Comparison of ENCODE assay signal across 15 mouse cellular contexts in the genomic region with DNA sequence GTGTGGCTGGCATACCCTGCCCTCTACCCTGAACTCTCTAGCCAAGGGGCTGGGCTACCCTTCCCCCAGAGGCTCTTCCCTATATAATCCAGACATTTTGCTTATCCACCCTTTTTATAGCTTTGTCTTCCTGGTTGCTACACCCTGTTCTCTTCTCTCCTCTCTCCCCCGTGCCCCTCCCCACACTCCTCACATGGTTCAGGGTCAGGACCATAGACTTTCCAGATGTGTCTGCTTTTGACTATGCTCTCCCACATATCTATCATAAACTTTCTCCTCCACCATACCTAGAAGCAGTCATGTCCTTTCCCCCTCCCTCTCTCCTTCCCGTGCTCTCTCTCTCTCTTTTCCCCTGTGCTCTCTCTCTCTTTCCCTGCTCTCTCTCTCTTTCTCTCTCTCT.
A peak's percentile ranks its signal among the peaks of the same experiment; 100 is the strongest.
DNase-seq lines count a peak whose midpoint lies in the region; ATAC-seq and TF ChIP-seq lines count a peak whose summit lies in the region.
"Had no signal": no experiment of that assay in that cellular context is flagged by ENCODE, and none has a peak within 500 bp of the region (broad histone marks: within the 10 kb centered on the region; RNA-seq: fewer than 3 reads in every experiment).

No protein-coding gene starts in this region.

- no peak overlapping the region for H3K4me3 ChIP-seq in hindbrain, embryonic 10.5 days
- H3K4me3 ChIP-seq in hindbrain, embryonic 11.5 days (ENCODE audit: low read depth, low read length), result no peak overlapping the region
- H3K4me3 ChIP-seq in intestine, postnatal 0 days (ENCODE audit: low read depth, low read length), result no peak overlapping the region
- H3K4me3 ChIP-seq in midbrain, embryonic 16.5 days (ENCODE audit: low read depth, low read length), result no peak overlapping the region
- H3K4me3 ChIP-seq: embryonic facial prominence, embryonic 12.5 days; left cerebral cortex, adult 2 months; limb, embryonic 13.5 days had no signal

- ATAC-seq in hindbrain, embryonic 11.5 days (ENCODE audit: low FRiP score), result peak; percentile 59; the same call in 1 of the 2 replicates
- ATAC-seq in intestine, postnatal 0 days, result 0 out of 2 replicates have a peak, but pooled peaks have one; percentile 31
- ATAC-seq in midbrain, embryonic 16.5 days, result peak; percentile 14; the same call in 1 of the 2 replicates

- H3K9me3 ChIP-seq in hindbrain, embryonic 10.5 days, result no peaks in the 10 kb centered on the region
- no peaks in the 10 kb centered on the region for H3K9me3 ChIP-seq in hindbrain, embryonic 11.5 days (ENCODE audit: control insufficient read depth, low read length)
- H3K9me3 ChIP-seq in intestine, postnatal 0 days (ENCODE audit: control insufficient read depth), result no peaks in the 10 kb centered on the region
- H3K9me3 ChIP-seq in midbrain, embryonic 16.5 days (replicated peaks; ENCODE audit: control insufficient read depth, low read length, poor library complexity, severe bottlenecking), result no peaks in the 10 kb centered on the region
- H3K9me3 ChIP-seq: embryonic facial prominence, embryonic 12.5 days; limb, embryonic 13.5 days had no signal

- H3K27me3 ChIP-seq in hindbrain, embryonic 10.5 days (ENCODE audit: insufficient read depth, poor library complexity, severe bottlenecking), result no peaks in the 10 kb centered on the region; the same call in 1 of the 2 replicates
- H3K27me3 ChIP-seq in hindbrain, embryonic 11.5 days (ENCODE audit: control insufficient read depth, insufficient read depth, low read length), result no peaks in the 10 kb centered on the region
- no peaks in the 10 kb centered on the region for H3K27me3 ChIP-seq in intestine, postnatal 0 days (replicated peaks; ENCODE audit: control insufficient read depth, insufficient read depth, low read length)
- H3K27me3 ChIP-seq in midbrain, embryonic 16.5 days (ENCODE audit: control insufficient read depth, insufficient read depth, low read depth, low read length), result no peaks in the 10 kb centered on the region
- H3K27me3 ChIP-seq: embryonic facial prominence, embryonic 12.5 days had no signal

- peaks cover 14% of the 10 kb centered on the region for H3K36me3 ChIP-seq in hindbrain, embryonic 10.5 days
- no peaks in the 10 kb centered on the region for H3K36me3 ChIP-seq in hindbrain, embryonic 11.5 days (ENCODE audit: control insufficient read depth, insufficient read depth, low read length)
- peaks cover 19% of the 10 kb centered on the region; the same call in 1 of the 2 replicates for H3K36me3 ChIP-seq in intestine, postnatal 0 days (ENCODE audit: control insufficient read depth, insufficient read depth)
- H3K36me3 ChIP-seq in midbrain, embryonic 16.5 days (ENCODE audit: control insufficient read depth, insufficient read depth, low read length), result 0 out of 2 replicates have a peak, but pooled peaks cover 3% of the 10 kb centered on the region
- H3K36me3 ChIP-seq: embryonic facial prominence, embryonic 12.5 days; limb, embryonic 13.5 days had no signal

- 0 out of 2 replicates have a peak overlapping the region, but pooled peaks have one; percentile 45 for H3K27ac ChIP-seq in hindbrain, embryonic 10.5 days
- H3K27ac ChIP-seq in hindbrain, embryonic 11.5 days (ENCODE audit: low read depth, low read length), result no peak overlapping the region
- H3K27ac ChIP-seq in intestine, postnatal 0 days (ENCODE audit: low read depth, low read length), result no peak overlapping the region
- H3K27ac ChIP-seq in midbrain, embryonic 16.5 days (ENCODE audit: low read length), result no peak overlapping the region; the same call in 1 of the 2 replicates
- H3K27ac ChIP-seq: embryonic facial prominence, embryonic 12.5 days; limb, embryonic 13.5 days; macrophage had no signal

- H3K9ac ChIP-seq in hindbrain, embryonic 11.5 days (ENCODE audit: low read depth, low read length), result no peak overlapping the region
- no peak overlapping the region for H3K9ac ChIP-seq in intestine, postnatal 0 days (ENCODE audit: low read depth, low read length)
- H3K9ac ChIP-seq in midbrain, embryonic 16.5 days (ENCODE audit: low read depth, low read length), result no peak overlapping the region
- H3K9ac ChIP-seq: embryonic facial prominence, embryonic 12.5 days; limb, embryonic 13.5 days had no signal

- no peak for TF ChIP-seq CTCF in intestine, postnatal 0 days (IDR thresholded peaks at IDR 0.05; ENCODE audit: low read depth)

- peaks cover 31% of the 10 kb centered on the region for H3K4me1 ChIP-seq in hindbrain, embryonic 10.5 days (replicated peaks)
- peaks cover 5% of the 10 kb centered on the region; the same call in 1 of the 2 replicates for H3K4me1 ChIP-seq in hindbrain, embryonic 11.5 days (replicated peaks; ENCODE audit: control insufficient read depth, insufficient read depth, low read length)
- peaks cover 7% of the 10 kb centered on the region; the same call in 1 of the 2 replicates for H3K4me1 ChIP-seq in intestine, postnatal 0 days (replicated peaks; ENCODE audit: control insufficient read depth, insufficient read depth, low read length)
- H3K4me1 ChIP-seq in midbrain, embryonic 16.5 days (ENCODE audit: control insufficient read depth, insufficient read depth, low read length), result peaks cover 14% of the 10 kb centered on the region

- WGBS in hindbrain, embryonic 10.5 days, result 38% methylated on average over 2 of the region's 2 CpGs
- 32% methylated on average over 2 of the region's 2 CpGs for WGBS in hindbrain, embryonic 11.5 days
- 29% methylated on average over 2 of the region's 2 CpGs for WGBS in intestine, postnatal 0 days
- WGBS in midbrain, embryonic 16.5 days, result 26% methylated on average over 2 of the region's 2 CpGs

- no peak overlapping the region for H3K4me2 ChIP-seq in hindbrain, embryonic 11.5 days (replicated peaks; ENCODE audit: low read depth, low read length)
- no peak overlapping the region for H3K4me2 ChIP-seq in intestine, postnatal 0 days (replicated peaks; ENCODE audit: low read depth)
- H3K4me2 ChIP-seq in midbrain, embryonic 16.5 days (ENCODE audit: low read length), result no peak overlapping the region
- H3K4me2 ChIP-seq: embryonic facial prominence, embryonic 12.5 days; limb, embryonic 13.5 days had no signal

- DNase-seq in hindbrain, embryonic 10.5 days (ENCODE audit: low spot score), result no peak
- no peak for DNase-seq in hindbrain, embryonic 11.5 days (ENCODE audit: low spot score)
- no peak for DNase-seq in spleen, adult 12 weeks (ENCODE audit: low spot score)
- DNase-seq in thymus, postnatal 4 days, result no peak
- no peak for DNase-seq in kidney, adult 11 months
- DNase-seq: cerebellum, adult 2 months; heart, postnatal 14 days; lung, adult 2 months; right cerebral cortex, postnatal 4 days had no signal
